Mouse (Mus musculus) layer of hippocampus, adult 2 months (tissue): ENCODE data around the gene Phactr1. TPM values are rescaled to one million over a fixed set of nuclear protein-coding genes. Genes with fewer than 3 reads are reported as not detected.

Experiments used
- DNase-seq, 2 experiments: peaks; one replicate each; pipeline ENCODE4 v3.0.0; 2022; ENCODE audit warnings: low spot score in 2 of 2
- H3K27ac ChIP-seq: fragments of 200-600 bp; 2 replicates; pipeline ENCODE4 v1.8.1; 2022
- H3K4me3 ChIP-seq: fragments of 200-600 bp; 2 replicates; pipeline ENCODE4 v1.8.1; 2022; ENCODE audit warnings: mild to moderate bottlenecking
- CTCF ChIP-seq: fragments of 200-600 bp; conservative IDR thresholded peaks from 2 replicates; pipeline ENCODE4 v1.8.1; 2022; ENCODE audit warnings: antibody characterized with exemption, mild to moderate bottlenecking, moderate library complexity
- total RNA-seq, 2 experiments: library from RNA; stranded (reverse); gene quantifications; 2 replicates each; pipeline ENCODE4 v1.2.3; 2021

Gene Phactr1
- total RNA-seq, 2 experiments from 2014 or later = 307 to 310 TPM

DNA sequence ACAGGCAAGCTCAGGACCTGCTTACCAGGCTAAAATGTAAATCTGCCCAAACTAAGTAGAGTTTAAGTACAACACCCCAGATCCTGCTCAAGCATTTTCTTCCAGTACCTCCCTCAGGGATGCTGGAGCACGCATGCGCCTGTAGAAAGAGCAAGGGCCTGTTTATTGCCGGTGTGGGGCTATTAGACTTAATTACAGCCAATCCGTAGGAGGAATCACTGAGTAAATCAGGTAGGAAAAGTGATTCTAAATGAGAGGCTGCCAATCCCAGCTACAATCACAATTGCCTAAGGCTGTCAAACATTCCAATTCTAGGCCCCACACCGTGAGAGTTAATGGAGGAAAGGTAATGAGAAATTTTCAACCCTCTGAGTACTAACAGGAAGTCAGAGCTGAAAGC lies 477.9 kb downstream of the Phactr1 start:
- no peak overlapping the region for H3K27ac ChIP-seq
- no peak for DNase-seq
- no peak for TF ChIP-seq CTCF
- no peak overlapping the region for H3K4me3 ChIP-seq

DNA sequence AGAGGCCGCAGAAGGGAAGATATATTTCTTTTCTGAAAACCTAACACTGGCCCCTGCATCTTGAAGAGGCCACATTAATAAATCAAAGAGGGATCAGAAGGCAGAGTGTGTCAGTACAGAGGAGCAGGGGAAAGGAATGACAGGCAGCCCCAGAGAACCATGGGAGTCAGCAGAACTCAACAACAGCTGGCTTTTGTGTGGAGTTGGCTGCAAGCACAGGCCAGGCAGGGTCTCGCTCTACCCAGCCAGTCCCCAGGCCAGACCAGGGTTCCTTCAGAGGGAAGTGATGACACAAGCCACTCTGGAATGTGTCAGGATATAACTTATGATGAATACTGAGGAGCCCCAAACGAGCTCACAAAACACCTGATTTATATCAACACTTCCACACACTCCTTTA lies 479.0 kb downstream of the Phactr1 start:
- H3K27ac ChIP-seq = no peak overlapping the region
- DNase-seq = no peak
- TF ChIP-seq CTCF = no peak
- H3K4me3 ChIP-seq = no peak overlapping the region

DNA sequence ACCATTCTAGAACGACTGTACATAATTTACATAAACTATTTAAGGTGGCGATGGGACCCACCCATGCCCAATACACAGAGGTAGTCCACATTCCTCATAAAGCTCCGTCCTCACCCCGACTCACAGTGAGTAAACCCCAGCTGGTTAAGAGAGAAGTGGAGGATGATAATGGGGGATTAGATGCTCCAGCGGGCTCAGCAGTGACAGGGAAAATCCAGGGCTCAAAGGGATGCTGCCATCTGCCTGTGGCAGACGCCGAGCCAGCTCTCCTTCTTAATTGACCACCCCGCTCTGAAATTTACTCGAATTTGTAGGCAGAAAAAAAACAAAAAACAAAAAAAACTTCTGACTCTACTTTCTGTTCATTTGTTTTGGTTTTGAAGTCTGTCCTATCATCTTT lies 487.3 kb downstream of the Phactr1 start:
- TF ChIP-seq CTCF = peak; percentile 19; the same call in 1 of the 2 replicates
- no peak overlapping the region for H3K4me3 ChIP-seq

DNA sequence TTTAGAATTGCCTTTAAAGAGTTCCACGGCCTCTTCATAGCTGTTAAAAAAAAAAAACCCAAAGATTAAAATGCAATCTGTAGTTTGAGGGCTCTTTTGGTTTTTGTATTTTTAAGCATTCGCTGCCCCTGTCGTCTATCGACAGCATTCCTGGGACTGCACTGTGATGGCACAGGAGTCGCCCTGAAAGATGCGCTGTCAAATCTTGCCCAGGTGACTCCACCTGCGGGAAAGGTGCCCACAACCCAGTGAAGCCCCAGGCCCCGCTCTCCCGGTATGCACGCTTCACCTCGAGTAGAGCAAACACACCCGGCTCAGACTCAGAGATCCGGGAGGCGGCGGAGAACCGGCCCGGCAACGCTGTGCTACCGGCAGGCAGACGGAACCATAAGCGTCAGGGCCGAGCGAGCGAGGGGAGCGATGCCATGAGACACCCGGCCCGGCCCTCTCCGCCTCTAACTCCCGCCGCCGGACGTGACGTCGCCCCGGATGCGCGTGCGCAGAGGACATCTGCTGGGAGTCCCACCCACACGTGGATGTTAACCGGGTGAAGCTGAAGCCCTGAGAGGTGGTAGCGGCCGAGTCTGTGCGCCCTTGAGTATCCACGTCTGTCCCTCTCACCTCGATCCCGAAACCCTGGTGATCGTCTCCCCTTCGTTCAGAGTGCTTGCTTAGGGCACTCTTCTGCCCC lies 490.7 kb downstream of the Phactr1 start, which contains the start of gene Tbc1d7:
Gene Tbc1d7 (minus strand): TSS at position 482 of the 691 bp plus-strand sequence.
- DNase-seq = peak; percentile 96 to 99
- Histone ChIP-seq H3K27ac (peak within 1 kb of the TSS; percentile 95), H3K4me3 (peak within 1 kb of the TSS; percentile 80)
- 0 out of 2 replicates have a peak, but pooled peaks have one; percentile 6 for TF ChIP-seq CTCF

More for the DNA sequence above, 487.3 kb downstream of the Phactr1 start:
- no peak overlapping the region for H3K27ac ChIP-seq
- no peak for DNase-seq

GRCm38 (mm10) chr13:43172036-43172713 lies 491.8 kb downstream of the Phactr1 start:
- Histone ChIP-seq H3K4me3 (peak overlapping the region; percentile 80), H3K27ac (peak overlapping the region; percentile 95; the same call in 1 of the 2 replicates)
- peak; percentile 58 for TF ChIP-seq CTCF
- DNase-seq = peak in 1 of 2 experiments; percentile 28

DNA sequence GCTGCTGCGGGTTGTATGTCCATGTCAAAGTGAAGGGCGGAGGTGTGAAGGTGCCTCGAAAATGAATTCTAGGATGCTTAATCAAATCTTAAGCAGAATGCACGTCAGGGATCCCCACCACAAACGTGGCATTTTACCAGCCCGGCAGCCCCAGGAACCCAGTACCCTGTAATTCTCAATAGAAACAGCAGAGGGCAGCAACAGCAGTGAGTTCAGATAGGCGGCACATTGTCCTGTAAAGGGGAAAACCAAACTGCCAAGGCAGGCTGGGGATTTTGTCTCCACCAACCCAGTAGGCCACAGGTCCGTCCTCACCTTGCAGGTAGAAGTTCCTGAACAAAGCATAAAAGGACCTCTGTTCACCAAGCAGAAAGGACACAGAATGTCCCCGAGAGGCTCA lies 492.8 kb downstream of the Phactr1 start:
- no peak overlapping the region for H3K4me3 ChIP-seq
- peak; percentile 77 to 87 for DNase-seq
- H3K27ac ChIP-seq = no peak overlapping the region
- peak; percentile 98 for TF ChIP-seq CTCF

- H3K27ac ChIP-seq = no peak overlapping the region
- DNase-seq = no peak
- TF ChIP-seq CTCF = no peak
- no peak overlapping the region for H3K4me3 ChIP-seq
Measured at GRCm38 (mm10) chr13:43176676-43177075, 496.3 kb downstream of the Phactr1 start.

DNA sequence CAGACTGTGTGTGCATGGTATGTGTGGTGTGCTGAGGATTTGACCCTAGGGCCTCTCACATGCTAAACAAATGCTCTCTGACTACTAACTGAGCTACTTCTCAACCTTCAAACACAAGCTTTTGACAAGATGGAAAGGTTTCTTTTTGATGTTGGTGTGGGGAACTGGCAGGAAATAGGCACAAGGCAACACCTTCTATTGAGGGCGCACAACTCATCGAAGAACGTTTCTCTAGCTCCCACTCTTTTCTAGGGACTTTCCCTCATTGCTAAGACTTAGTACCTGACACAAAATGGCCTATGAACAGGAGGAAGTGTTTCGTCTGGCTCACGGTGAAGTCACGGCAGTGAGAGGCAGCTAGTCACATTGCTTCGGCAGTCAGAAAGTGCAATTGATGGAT lies 496.9 kb downstream of the Phactr1 start:
- Histone ChIP-seq H3K4me3 (no peak overlapping the region), H3K27ac (no peak overlapping the region)
- DNase-seq = no peak
- no peak for TF ChIP-seq CTCF

DNA sequence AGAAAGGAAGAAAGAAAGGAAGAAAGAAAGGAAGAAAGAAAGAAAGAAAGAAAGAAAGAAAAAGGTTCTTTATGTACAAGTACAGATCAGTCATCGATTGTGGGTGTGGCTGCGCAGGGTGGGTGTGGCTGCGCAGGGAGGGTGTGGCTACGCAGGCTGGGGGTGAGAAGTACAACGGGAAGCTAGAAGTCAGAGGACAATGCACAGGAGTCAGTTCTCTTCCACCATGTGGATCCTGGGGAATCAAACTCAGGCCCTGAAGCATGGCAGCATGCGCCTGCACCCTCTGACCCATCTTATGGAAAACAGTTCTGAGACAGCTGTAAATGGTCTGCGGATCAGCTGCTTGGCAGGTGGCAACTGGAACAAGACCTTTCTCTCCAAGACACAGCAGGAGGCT lies 500.7 kb downstream of the Phactr1 start:
- no peak overlapping the region for H3K27ac ChIP-seq
- DNase-seq = no peak
- no peak overlapping the region for H3K4me3 ChIP-seq
- TF ChIP-seq CTCF = no peak

GRCm38 (mm10) chr13:43182465-43183201 lies 502.2 kb downstream of the Phactr1 start:
- DNase-seq = peak; percentile 85 to 89
- peak overlapping the region; percentile 43; the same call in 1 of the 2 replicates for H3K27ac ChIP-seq
- H3K4me3 ChIP-seq = peak overlapping the region; percentile 32

GRCm38 (mm10) chr13:43183248-43184055 lies 503.0 kb downstream of the Phactr1 start:
- TF ChIP-seq CTCF = no peak
- Histone ChIP-seq H3K4me3 (peak overlapping the region; percentile 32), H3K27ac (peak overlapping the region; percentile 43; the same call in 1 of the 2 replicates)
- DNase-seq = no peak

More at GRCm38 (mm10) chr13:43182465-43183201, 502.2 kb downstream of the Phactr1 start:
- peak; percentile 96 for TF ChIP-seq CTCF

DNA sequence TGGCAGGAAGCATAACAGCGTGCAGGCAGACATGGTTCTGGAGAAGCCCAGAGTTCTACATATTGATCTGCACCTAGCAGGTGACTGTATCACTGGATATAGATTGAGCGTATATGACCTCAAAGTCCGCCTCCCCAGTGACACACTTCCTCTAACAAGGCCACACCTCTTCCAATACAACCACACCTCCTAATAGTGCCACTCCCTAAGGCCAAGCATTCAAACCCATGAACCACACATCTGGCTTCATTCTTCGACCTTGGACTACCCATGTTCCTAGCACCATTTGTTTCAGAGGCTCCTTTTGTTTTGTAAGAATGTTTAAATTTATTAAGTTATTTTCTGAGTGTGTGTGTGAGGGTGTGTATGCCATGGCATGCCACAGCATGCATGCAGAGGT lies 507.3 kb downstream of the Phactr1 start:
- no peak for TF ChIP-seq CTCF
- no peak overlapping the region for H3K4me3 ChIP-seq
- no peak for DNase-seq
- H3K27ac ChIP-seq = no peak overlapping the region
